26 mouse cellular contexts compared by ENCODE assay signal in genomic region chr4:43424072-43424471, GRCm38 (mm10). TPM values are rescaled to one million over a fixed set of nuclear protein-coding genes. Genes with fewer than 3 reads are reported as not detected.
A peak's percentile ranks its signal among the peaks of the same experiment; 100 is the strongest.
DNase-seq lines count a peak whose midpoint lies in the region; TF ChIP-seq lines count a peak whose summit lies in the region.
"Had no signal": no experiment of that assay in that cellular context is flagged by ENCODE, and none has a peak within 500 bp of the region (broad histone marks: within the 10 kb centered on the region; RNA-seq: fewer than 3 reads in every experiment).

No protein-coding gene starts in this region.

- peaks cover 23% of the 10 kb centered on the region for H3K4me1 ChIP-seq in liver, adult 2 months (ENCODE audit: control insufficient read depth, insufficient read depth, low read length)

- no peak for DNase-seq in gastrocnemius, adult 2 months
- DNase-seq in gastrocnemius, adult 18-20 months (ENCODE audit: low spot score) = no peak
- DNase-seq in heart, adult 11 months = peak; percentile 90
- DNase-seq in heart, adult 18-20 months = no peak
- no peak for DNase-seq in liver, adult 2 months (ENCODE audit: extremely low read depth, low read depth, low spot score)
- DNase-seq in liver = no peak
- DNase-seq: adrenal gland, adult 2 months; adrenal gland, adult 8-10 months; adrenal gland, postnatal 10 days; adrenal gland, postnatal 25 days; adrenal gland, postnatal 36 days; B cell, adult 2 months; cerebellum, adult 11 months; cerebellum, adult 11-12 months; cerebellum, adult 18-20 months had no signal

- peak overlapping the region; percentile 70 for H3K9ac ChIP-seq in liver, adult 2 months (ENCODE audit: low read depth, low read length)

- WGBS in liver, adult 2 months = 81% methylated on average over 9 of the region's 9 CpGs

- no peaks in the 10 kb centered on the region for H3K79me2 ChIP-seq in liver, adult 2 months (ENCODE audit: control insufficient read depth, insufficient read depth, low read length)

- TF ChIP-seq POLR2A in liver, adult 2 months (IDR thresholded peaks at IDR 0.05; ENCODE audit: extremely low read depth, insufficient read depth, low read length) = no peak

- H3K27me3 ChIP-seq in liver, adult 2 months (ENCODE audit: control insufficient read depth, insufficient read depth, low read length) = no peaks in the 10 kb centered on the region
- H3K27me3 ChIP-seq: Patski had no signal

- H3K4me3 ChIP-seq in gastrocnemius, adult 2 months = no peak overlapping the region
- H3K4me3 ChIP-seq in liver, adult 2 months (ENCODE audit: insufficient read depth, low read depth, low read length) = no peak overlapping the region; the same call in 1 of the 2 replicates

- TF ChIP-seq CTCF in gastrocnemius, adult 2 months (IDR thresholded peaks at IDR 0.05) = no peak
- TF ChIP-seq CTCF in liver, adult 2 months (IDR thresholded peaks at IDR 0.05; ENCODE audit: low read depth, low read length) = no peak

- H3K27ac ChIP-seq in gastrocnemius, adult 2 months = peak overlapping the region; percentile 44; the same call in 1 of the 2 replicates
- peak overlapping the region; percentile 85 for H3K27ac ChIP-seq in liver, adult 2 months (replicated peaks; ENCODE audit: insufficient read depth, low read depth, low read length)

- intact Hi-C loops in gastrocnemius, adult 2 months (cut with DNase I) = loop anchor here (5.0 kb wide), 1 partner anchor 377 kb away; the partner anchor contains the start of gene Fam214b

- peaks cover 13% of the 10 kb centered on the region for H3K36me3 ChIP-seq in liver, adult 2 months (ENCODE audit: control insufficient read depth, insufficient read depth, low read length)
- H3K36me3 ChIP-seq: G1E had no signal

RNA-seq across cellular contexts. Expression of gene Fam166b, which starts 4.9 kb away (rescaled TPM):
- not detected for total RNA-seq in gastrocnemius, adult 2 months (2021)
- not detected for total RNA-seq in gastrocnemius, adult 18-20 months (2021)
- total RNA-seq in heart, adult 18-20 months (2021) = under 1 TPM in 1 of 2 experiments, not detected in 1; 0.26 TPM
- total RNA-seq in liver, adult 2 months (2014; rRNA removed) = not detected in 2 replicates
- polyA plus RNA-seq in liver, adult 2 months (2012; rRNA removed) = not detected in 2 replicates
- total RNA-seq: adrenal gland, adult 18-20 months; adrenal gland, adult 2 months; adrenal gland, adult 8-10 months; adrenal gland, postnatal 14 days; adrenal gland, postnatal 25 days; CH12.LX; MEL had no signal
- polyA plus RNA-seq: activated CD4-positive, CD25-positive, alpha-beta regulatory T cell, adult 4 months; CD4-positive, CD25-positive, alpha-beta regulatory T cell, adult 4 months; G1E had no signal

RNA-seq across cellular contexts. Expression of gene Tesk1, which starts 17.7 kb away (rescaled TPM):
- total RNA-seq in gastrocnemius, adult 2 months (2021) = 10 to 100 TPM; 55.7 to 57.8 TPM
- 10 to 100 TPM; 56.2 to 60.8 TPM for total RNA-seq in gastrocnemius, adult 18-20 months (2021)
- 10 to 100 TPM; 30.8 to 32.7 TPM for total RNA-seq in heart, adult 18-20 months (2021)
- 3.0 and 3.2 TPM in 2 replicates for total RNA-seq in liver, adult 2 months (2014; rRNA removed)
- 25.0 and 28.3 TPM in 2 replicates for polyA plus RNA-seq in liver, adult 2 months (2012; rRNA removed)

RNA-seq across cellular contexts. Expression of gene Cd72, which starts 30.4 kb away (rescaled TPM):
- not detected for total RNA-seq in gastrocnemius, adult 2 months (2021)
- under 1 TPM in 1 of 2 experiments, not detected in 1; 0.21 TPM for total RNA-seq in gastrocnemius, adult 18-20 months (2021)
- total RNA-seq in heart, adult 18-20 months (2021) = 1 to 10 TPM in 1 of 2 experiments, under 1 TPM in 1; 0.82 to 4.7 TPM
- 2.8 and 3.6 TPM in 2 replicates for total RNA-seq in liver, adult 2 months (2014; rRNA removed)
- 1.3 and 4.9 TPM in 2 replicates for polyA plus RNA-seq in liver, adult 2 months (2012; rRNA removed)

RNA-seq across cellular contexts. Expression of gene Rusc2, which starts 42.3 kb away (rescaled TPM):
- total RNA-seq in gastrocnemius, adult 2 months (2021) = 10 to 100 TPM; 19.0 to 29.6 TPM
- total RNA-seq in gastrocnemius, adult 18-20 months (2021) = 10 to 100 TPM; 28.5 to 36.3 TPM
- 10 to 100 TPM; 50.5 to 53.9 TPM for total RNA-seq in heart, adult 18-20 months (2021)
- total RNA-seq in liver, adult 2 months (2014; rRNA removed) = 14.2 and 15.9 TPM in 2 replicates
- 17.2 and 17.5 TPM in 2 replicates for polyA plus RNA-seq in liver, adult 2 months (2012; rRNA removed)
- total RNA-seq: CH12.LX had no signal
- polyA plus RNA-seq: activated CD4-positive, CD25-positive, alpha-beta regulatory T cell, adult 4 months; CD4-positive, CD25-positive, alpha-beta regulatory T cell, adult 4 months had no signal

RNA-seq across cellular contexts. Expression of gene Sit1, which starts 59.5 kb away (rescaled TPM):
- total RNA-seq in gastrocnemius, adult 2 months (2021) = not detected
- total RNA-seq in gastrocnemius, adult 18-20 months (2021) = not detected
- total RNA-seq in heart, adult 18-20 months (2021) = 1 to 10 TPM in 1 of 2 experiments, not detected in 1; 1.1 TPM
- total RNA-seq in liver, adult 2 months (2014; rRNA removed) = not detected in 2 replicates
- polyA plus RNA-seq in liver, adult 2 months (2012; rRNA removed) = 0.13 and 0.51 TPM in 2 replicates
- total RNA-seq: adrenal gland, adult 2 months; adrenal gland, postnatal 36 days; adrenal gland, postnatal 4 days; G1E had no signal
- polyA plus RNA-seq: brain, embryonic 14.5 days; C2C12; G1E; Patski had no signal
